Comparison of ENCODE assay signal across 8 mouse cellular contexts in the genomic region with DNA sequence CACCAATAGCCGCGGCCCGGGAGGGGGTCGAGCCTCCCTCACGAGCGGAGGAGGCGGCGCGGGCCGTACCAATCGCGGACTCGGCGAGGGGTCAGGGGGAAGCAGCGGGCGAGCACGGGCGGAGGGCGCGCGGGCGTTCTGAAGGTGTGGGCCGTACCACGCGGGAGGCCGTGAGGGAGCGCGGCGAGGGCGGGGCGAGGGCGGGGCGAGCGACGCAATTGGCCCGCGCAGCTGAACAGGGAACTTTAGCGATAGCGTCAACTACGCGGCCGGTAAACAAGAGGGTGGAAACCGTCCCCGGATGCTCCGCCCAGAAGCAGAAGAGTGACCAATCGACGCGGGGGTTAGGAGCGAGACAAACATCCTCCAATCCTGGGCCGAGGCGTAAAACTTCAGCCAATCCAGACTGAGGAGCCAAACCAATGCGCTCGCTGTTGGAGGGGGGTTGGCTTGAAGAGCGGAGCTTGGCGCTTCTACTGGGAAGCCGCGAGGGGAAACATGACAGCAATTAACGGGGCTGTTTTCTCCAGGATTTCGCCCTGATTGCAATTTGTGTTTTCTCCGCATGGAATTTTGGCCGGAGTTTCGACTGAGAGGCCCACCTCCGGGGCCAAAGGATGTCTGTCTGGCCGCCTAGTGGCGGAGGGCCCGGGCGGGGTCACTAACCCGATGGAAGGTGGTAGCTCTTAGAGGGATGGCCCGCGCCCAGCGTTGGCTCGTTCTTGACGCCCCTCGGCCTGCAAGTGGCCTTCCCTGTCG. TPM values are rescaled to one million over a fixed set of nuclear protein-coding genes. Genes with fewer than 3 reads are reported as not detected.
A peak's percentile ranks its signal among the peaks of the same experiment; 100 is the strongest.
DNase-seq lines count a peak whose midpoint lies in the region; ATAC-seq and TF ChIP-seq lines count a peak whose summit lies in the region.

TSS of gene Rmnd5a (minus strand) at position 146 of the 759 bp plus-strand sequence.

- peak; percentile 98 to 99 for DNase-seq in heart, postnatal 10 days
- peak; percentile 91 for DNase-seq in large intestine, adult 2 months (ENCODE audit: low read depth, low spot score)
- DNase-seq in liver, postnatal 0 days = peak; percentile 99
- peak; percentile 98 for DNase-seq in testis, postnatal 10 days (ENCODE audit: low spot score)

- no peak for TF ChIP-seq EP300 in ES-Bruce4 (IDR thresholded peaks at IDR 0.05; ENCODE audit: insufficient read depth, low read depth, low read length)
- peak; percentile 64 for TF ChIP-seq EP300 in liver, postnatal 0 days (IDR thresholded peaks at IDR 0.05; ENCODE audit: low read depth)

- H3K27ac ChIP-seq in ES-Bruce4 (ENCODE audit: insufficient read depth, low read length) = peak within 1 kb of the TSS; percentile 64
- H3K27ac ChIP-seq in forebrain, embryonic 13.5 days = peak within 1 kb of the TSS; percentile 98
- peak within 1 kb of the TSS; percentile 99 for H3K27ac ChIP-seq in liver, postnatal 0 days (ENCODE audit: low read depth)
- H3K27ac ChIP-seq in neural tube, embryonic 14.5 days (ENCODE audit: low read depth, low read length) = peak within 1 kb of the TSS; percentile 98

- no peaks in the 10 kb centered on the region for H3K36me3 ChIP-seq in ES-Bruce4 (ENCODE audit: control insufficient read depth, insufficient read depth, low read length, poor library complexity, severe bottlenecking)
- H3K36me3 ChIP-seq in forebrain, embryonic 13.5 days (ENCODE audit: poor library complexity, severe bottlenecking) = no peaks in the 10 kb centered on the region
- no peaks in the 10 kb centered on the region for H3K36me3 ChIP-seq in liver, postnatal 0 days (replicated peaks; ENCODE audit: insufficient read depth, low read length)
- H3K36me3 ChIP-seq in neural tube, embryonic 14.5 days (ENCODE audit: control insufficient read depth, insufficient read depth, low read length) = no peaks in the 10 kb centered on the region

- no peaks in the 10 kb centered on the region for H3K27me3 ChIP-seq in ES-Bruce4 (ENCODE audit: control insufficient read depth, insufficient read depth, low read length, poor library complexity, severe bottlenecking)
- H3K27me3 ChIP-seq in forebrain, embryonic 13.5 days = no peaks in the 10 kb centered on the region
- H3K27me3 ChIP-seq in liver, postnatal 0 days (ENCODE audit: insufficient read depth, low read length) = no peaks in the 10 kb centered on the region
- no peaks in the 10 kb centered on the region for H3K27me3 ChIP-seq in neural tube, embryonic 14.5 days (ENCODE audit: control insufficient read depth, insufficient read depth, low read length)

- H3K4me3 ChIP-seq in ES-Bruce4 (ENCODE audit: low read depth, low read length) = peak within 1 kb of the TSS; percentile 97
- H3K4me3 ChIP-seq in forebrain, embryonic 13.5 days = peak within 1 kb of the TSS; percentile 94
- H3K4me3 ChIP-seq in liver, postnatal 0 days (ENCODE audit: low read depth, low read length) = peak within 1 kb of the TSS; percentile 92
- peak within 1 kb of the TSS; percentile 88 for H3K4me3 ChIP-seq in neural tube, embryonic 14.5 days (ENCODE audit: low read depth, low read length)

- H3K9me3 ChIP-seq in ES-Bruce4 (replicated peaks; ENCODE audit: control insufficient read depth, insufficient read depth, low read length, poor library complexity, severe bottlenecking) = no peaks in the 10 kb centered on the region
- H3K9me3 ChIP-seq in forebrain, embryonic 13.5 days (replicated peaks) = no peaks in the 10 kb centered on the region
- no peaks in the 10 kb centered on the region for H3K9me3 ChIP-seq in liver, postnatal 0 days (ENCODE audit: low read length)
- H3K9me3 ChIP-seq in neural tube, embryonic 14.5 days (ENCODE audit: control insufficient read depth, low read length) = no peaks in the 10 kb centered on the region

- no peak for TF ChIP-seq POLR2A in ES-Bruce4 (IDR thresholded peaks at IDR 0.05; ENCODE audit: insufficient read depth, low read length)

- peak; percentile 95 for ATAC-seq in cerebellum, adult (ENCODE audit: insufficient number of reproducible peaks, low FRiP score, low TSS enrichment)
- peak; percentile 98 for ATAC-seq in forebrain, embryonic 13.5 days
- peak; percentile 94 for ATAC-seq in liver, postnatal 0 days
- ATAC-seq in neural tube, embryonic 14.5 days (ENCODE audit: low read depth) = peak; percentile 99

- peak within 1 kb of the TSS; percentile 95 for H3K4me2 ChIP-seq in forebrain, embryonic 13.5 days
- H3K4me2 ChIP-seq in liver, postnatal 0 days (ENCODE audit: low read depth, low read length) = peak within 1 kb of the TSS; percentile 86
- peak within 1 kb of the TSS; percentile 97 for H3K4me2 ChIP-seq in neural tube, embryonic 14.5 days (ENCODE audit: low read depth, low read length)

- H3K9ac ChIP-seq in ES-Bruce4 (ENCODE audit: low read depth, poor library complexity, severe bottlenecking) = peak within 1 kb of the TSS; percentile 91
- H3K9ac ChIP-seq in forebrain, embryonic 13.5 days = peak within 1 kb of the TSS; percentile 95
- H3K9ac ChIP-seq in liver, postnatal 0 days (replicated peaks) = peak within 1 kb of the TSS; percentile 99
- peak within 1 kb of the TSS; percentile 88 for H3K9ac ChIP-seq in neural tube, embryonic 14.5 days (replicated peaks; ENCODE audit: low read depth, low read length)

- H3K4me1 ChIP-seq in ES-Bruce4 (ENCODE audit: control insufficient read depth, insufficient read depth, low read length) = peaks cover 2% of the 10 kb centered on the region
- peaks cover 40% of the 10 kb centered on the region for H3K4me1 ChIP-seq in forebrain, embryonic 13.5 days
- H3K4me1 ChIP-seq in liver, postnatal 0 days (ENCODE audit: insufficient read depth) = peaks cover 27% of the 10 kb centered on the region
- H3K4me1 ChIP-seq in neural tube, embryonic 14.5 days (ENCODE audit: control insufficient read depth, insufficient read depth, low read length) = peaks cover 23% of the 10 kb centered on the region

- TF ChIP-seq CTCF in ES-Bruce4 (IDR thresholded peaks at IDR 0.05; ENCODE audit: low read depth, low read length) = no peak
- peak; percentile 78 for TF ChIP-seq CTCF in liver, postnatal 0 days (IDR thresholded peaks at IDR 0.05; ENCODE audit: low read depth)

- intact Hi-C loops in heart, postnatal 10 days (cut with DNase I) = loop anchor here (2.0 to 5.0 kb wide), 2 partner anchors 54 to 102 kb away; partner anchors contain the start of gene Chmp3

- WGBS in forebrain, embryonic 13.5 days = under 1% methylated on average over 66 of the region's 75 CpGs
- WGBS in large intestine, adult 2 months = under 1% methylated on average over 75 of the region's 75 CpGs
- 2% methylated on average over 70 of the region's 75 CpGs for WGBS in liver, postnatal 0 days (ENCODE audit: insufficient replicate concordance)
- WGBS in neural tube, embryonic 14.5 days = under 1% methylated on average over 75 of the region's 75 CpGs

RNA-seq across cellular contexts. Expression of gene Rmnd5a, which starts in this region (rescaled TPM):
- 80.3 and 86.1 TPM in 2 replicates for polyA plus RNA-seq in ES-Bruce4 (2011; ENCODE audit: insufficient read depth, insufficient read length, low read depth, missing spikeins)
- 6.8 and 9.0 TPM in 2 replicates for polyA plus RNA-seq in forebrain, embryonic 13.5 days (2015; fragmentation: Nextera tagmentation; extraction: Ambion mirVana)
- total RNA-seq in heart, postnatal 10 days (2021) = 10 to 100 TPM; 58.0 to 64.8 TPM
- polyA plus RNA-seq in large intestine, adult 2 months (2012; rRNA removed) = 18.2 and 20.0 TPM in 2 replicates
- 6.3 and 6.6 TPM in 2 replicates for polyA plus RNA-seq in liver, postnatal 0 days (2015; fragmentation: Nextera tagmentation; extraction: Ambion mirVana)
- 6.7 and 8.4 TPM in 2 replicates for polyA plus RNA-seq in neural tube, embryonic 14.5 days (2014; fragmentation: Nextera tagmentation; extraction: Ambion mirVana)

Comparison
In these comparisons a context has a peak if more than half of its experiments do, and no peak if none do; other contexts are left out.
1. Peak in every context shown above with its lines: DNase-seq, ATAC-seq, H3K4me3 ChIP-seq and H3K27ac ChIP-seq.